Mouse (Mus musculus) layer of hippocampus, adult 2 months (tissue): ENCODE data around the gene Smpd2. TPM values are rescaled to one million over a fixed set of nuclear protein-coding genes. Genes with fewer than 3 reads are reported as not detected.

Source experiments
- DNase-seq, 2 experiments: peaks; one replicate each; pipeline ENCODE4 v3.0.0; 2022; ENCODE audit warnings: low spot score in 2 of 2
- H3K27ac ChIP-seq: fragments of 200-600 bp; 2 replicates; pipeline ENCODE4 v1.8.1; 2022
- H3K4me3 ChIP-seq: fragments of 200-600 bp; 2 replicates; pipeline ENCODE4 v1.8.1; 2022; ENCODE audit warnings: mild to moderate bottlenecking
- CTCF ChIP-seq: fragments of 200-600 bp; conservative IDR thresholded peaks from 2 replicates; pipeline ENCODE4 v1.8.1; 2022; ENCODE audit warnings: antibody characterized with exemption, mild to moderate bottlenecking, moderate library complexity
- total RNA-seq, 2 experiments: library from RNA; stranded (reverse); gene quantifications; 2 replicates each; pipeline ENCODE4 v1.2.3; 2021

Gene Smpd2
- total RNA-seq, 2 experiments from 2014 or later = 17.8 to 23.7 TPM

DNA sequence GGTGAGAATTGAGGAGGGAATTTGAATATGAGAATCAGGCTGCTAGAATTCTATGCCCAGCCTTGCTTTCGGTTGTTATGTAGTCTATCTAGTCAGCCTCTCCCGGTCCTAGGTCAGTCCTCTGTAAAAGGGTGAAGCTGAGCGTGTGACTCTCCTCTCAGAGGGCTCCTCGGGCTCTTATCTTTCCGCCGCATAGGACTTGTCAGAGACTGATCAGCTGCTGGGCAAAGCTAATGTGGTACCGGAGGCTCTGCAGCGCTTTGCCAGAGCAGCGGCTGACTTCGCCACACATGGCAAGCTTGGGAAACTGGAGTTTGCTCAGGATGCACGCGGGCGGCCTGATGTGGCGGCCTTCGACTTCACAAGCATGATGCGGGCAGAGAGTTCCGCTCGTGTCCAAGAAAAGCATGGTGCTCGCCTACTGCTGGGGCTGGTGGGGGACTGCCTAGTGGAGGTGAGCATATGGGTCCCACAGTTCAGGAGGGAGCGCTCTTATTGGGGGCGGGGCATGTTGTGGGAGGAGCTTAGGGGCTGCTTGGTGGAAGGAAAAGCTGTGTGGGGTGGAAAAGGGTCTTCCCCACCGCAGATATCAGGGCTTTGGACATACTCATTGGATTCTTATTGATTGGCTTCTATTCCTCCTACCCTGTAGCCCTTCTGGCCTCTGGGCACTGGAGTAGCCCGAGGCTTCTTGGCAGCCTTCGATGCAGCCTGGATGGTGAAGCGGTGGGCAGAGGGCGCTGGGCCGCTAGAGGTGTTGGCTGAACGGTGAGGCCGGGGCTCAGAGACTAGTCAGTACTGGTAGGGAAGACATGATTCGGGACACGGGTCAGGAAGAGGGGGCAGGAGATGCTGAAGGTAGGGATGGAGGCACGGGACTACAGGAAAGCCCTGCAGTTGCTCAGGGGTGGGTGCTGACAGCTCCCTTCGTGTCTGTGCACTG is 9.0 kb downstream of the Smpd2 start:
- DNase-seq = no peak
- TF ChIP-seq CTCF = no peak

DNA sequence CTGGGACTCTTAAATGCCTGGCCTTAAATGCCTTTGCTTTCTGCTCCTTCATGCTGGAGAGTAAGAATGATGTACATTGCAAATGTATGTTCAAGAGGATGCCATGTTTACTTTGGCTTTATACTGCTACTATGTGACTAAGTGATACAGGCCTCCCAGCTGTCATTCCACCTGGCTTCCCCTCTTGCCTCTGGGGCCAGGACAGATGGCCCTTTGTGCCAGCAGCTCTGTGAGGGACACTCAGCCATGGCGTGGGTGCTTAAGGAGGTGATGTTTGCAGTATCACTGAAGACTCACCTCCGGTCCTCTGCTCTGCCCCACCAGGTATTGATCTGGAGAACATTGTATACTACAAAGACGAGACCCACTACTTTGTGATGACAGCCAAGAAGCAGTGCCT is 10.2 kb downstream of the Smpd2 start:
- Histone ChIP-seq H3K4me3 (no peak overlapping the region), H3K27ac (no peak overlapping the region)
- TF ChIP-seq CTCF = no peak
- DNase-seq = no peak

More for the DNA sequence above, 9.0 kb downstream of the Smpd2 start:
- Histone ChIP-seq H3K4me3 (no peak overlapping the region), H3K27ac (no peak overlapping the region)

DNA sequence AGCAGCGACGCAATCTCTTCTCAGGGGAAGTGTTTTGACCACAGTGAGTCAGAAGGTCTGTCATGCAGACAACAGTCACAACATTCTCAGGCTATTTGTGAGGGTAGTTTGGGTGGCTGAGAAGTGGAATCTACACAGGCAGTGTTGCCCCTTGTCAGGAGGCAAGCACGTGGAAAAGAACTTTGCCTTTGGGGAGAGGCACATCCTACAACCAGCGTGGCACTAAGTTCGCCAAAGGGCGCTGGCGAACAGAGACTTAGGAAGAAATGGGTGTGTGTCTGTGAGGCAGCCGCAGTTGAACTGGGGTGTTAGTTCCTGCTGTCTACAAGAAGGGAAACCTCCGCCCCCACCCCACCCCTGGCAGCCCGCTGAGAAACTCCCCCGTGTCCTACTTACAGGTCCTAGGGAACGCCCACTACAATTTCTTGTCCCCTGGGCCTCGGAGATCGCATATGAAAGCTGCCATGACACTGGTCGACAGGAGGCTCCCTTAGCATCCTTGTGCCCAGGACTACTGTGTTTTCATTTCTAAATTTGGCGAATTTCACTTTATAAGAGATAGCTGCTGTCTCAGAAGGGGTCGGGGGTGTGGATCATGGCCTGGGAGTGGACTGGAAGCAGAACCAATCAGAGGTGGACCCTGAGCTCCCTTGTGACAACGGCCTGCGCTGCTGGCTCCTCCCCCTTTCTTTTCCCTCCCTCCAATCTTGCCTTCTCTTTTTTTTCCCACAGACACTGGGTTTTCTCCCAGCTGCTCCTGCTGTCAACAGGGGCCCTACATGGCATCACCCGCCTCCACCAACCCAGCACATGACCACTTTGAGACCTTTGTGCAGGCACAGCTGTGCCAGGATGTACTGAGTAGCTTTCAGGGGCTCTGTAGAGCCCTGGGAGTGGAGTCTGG is 12.6 kb downstream of the Smpd2 start:
- peak; percentile 23 to 60 for DNase-seq
- H3K27ac ChIP-seq = peak overlapping the region; percentile 81
- H3K4me3 ChIP-seq = peak overlapping the region; percentile 62
- no peak for TF ChIP-seq CTCF

GRCm38 (mm10) chr10:41477018-41477277 is 13.2 kb downstream of the Smpd2 start:
- peak overlapping the region; percentile 81 for H3K27ac ChIP-seq
- TF ChIP-seq CTCF = no peak

GRCm38 (mm10) chr10:41476171-41477017 is 13.8 kb downstream of the Smpd2 start, which contains the start of gene Mical1:
Mical1 (plus strand) TSS chr10:41476314.
- H3K4me3 ChIP-seq = peak within 1 kb of the TSS; percentile 62
- peak within 1 kb of the TSS; percentile 81 for H3K27ac ChIP-seq
- TF ChIP-seq CTCF = no peak; the same call in 1 of the 2 replicates
- peak in 1 of 2 experiments; percentile 28 for DNase-seq

More at GRCm38 (mm10) chr10:41477018-41477277, 13.2 kb downstream of the Smpd2 start:
- peak overlapping the region; percentile 62 for H3K4me3 ChIP-seq
- DNase-seq = no peak

GRCm38 (mm10) chr10:41474981-41475391 is 15.2 kb downstream of the Smpd2 start:
- DNase-seq = no peak
- Histone ChIP-seq H3K4me3 (no peak overlapping the region), H3K27ac (peak overlapping the region; percentile 46; the same call in 1 of the 2 replicates)
- TF ChIP-seq CTCF = no peak

GRCm38 (mm10) chr10:41473782-41474468 is 16.2 kb downstream of the Smpd2 start:
- no peak for DNase-seq
- Histone ChIP-seq H3K4me3 (no peak overlapping the region), H3K27ac (no peak overlapping the region)
- no peak for TF ChIP-seq CTCF

- DNase-seq = no peak
- TF ChIP-seq CTCF = no peak
Measured at GRCm38 (mm10) chr10:41472962-41473481, 17.1 kb downstream of the Smpd2 start.

GRCm38 (mm10) chr10:41472534-41472933 is 17.6 kb downstream of the Smpd2 start:
- Histone ChIP-seq H3K27ac (no peak overlapping the region), H3K4me3 (no peak overlapping the region)
- TF ChIP-seq CTCF = no peak
- DNase-seq = no peak

More at GRCm38 (mm10) chr10:41472962-41473481, 17.1 kb downstream of the Smpd2 start:
- no peak overlapping the region for H3K4me3 ChIP-seq
- H3K27ac ChIP-seq = no peak overlapping the region

DNA sequence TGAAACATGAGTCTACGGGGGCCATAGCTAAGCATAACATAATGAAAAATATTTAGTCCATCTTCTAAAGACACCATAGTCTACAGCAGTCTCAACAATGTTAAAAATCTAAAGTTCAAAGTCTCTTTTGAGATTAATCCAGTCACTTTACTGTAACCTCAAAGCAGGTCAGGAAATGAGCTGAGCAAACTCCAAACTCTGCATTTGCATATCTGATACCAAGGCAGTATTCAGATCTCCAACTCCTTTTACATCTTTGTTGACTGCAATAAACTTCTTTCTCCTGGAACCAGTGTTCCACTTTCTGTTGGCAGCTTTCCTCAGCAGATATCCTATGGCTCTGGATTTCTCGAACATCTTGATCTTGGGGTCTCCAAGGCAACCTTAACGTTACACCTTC is 19.5 kb downstream of the Smpd2 start:
- no peak for DNase-seq
- no peak for TF ChIP-seq CTCF
- Histone ChIP-seq H3K27ac (no peak overlapping the region), H3K4me3 (no peak overlapping the region)

- no peak overlapping the region for H3K4me3 ChIP-seq
- no peak for DNase-seq
- TF ChIP-seq CTCF = no peak
Measured at GRCm38 (mm10) chr10:41467325-41467724, 22.8 kb downstream of the Smpd2 start.

More at GRCm38 (mm10) chr10:41467325-41467724, 22.8 kb downstream of the Smpd2 start:
- H3K27ac ChIP-seq = no peak overlapping the region
